Mouse (Mus musculus) small intestine, adult 2 months (tissue): ENCODE results near the gene Nfatc2. TPM values are rescaled to one million over a fixed set of nuclear protein-coding genes. Genes with fewer than 3 reads are reported as not detected.

ENCODE experiments used
- H3K27ac ChIP-seq: fragments of 200-500 bp; 2 replicates; pipeline ENCODE4 v1.5.1; 2012; ENCODE audit warnings: low read depth, low read length, control low read depth, inconsistent platforms; ENCODE audit not compliant: insufficient read depth
- H3K27me3 ChIP-seq: fragments of 200-500 bp; 2 replicates; pipeline ENCODE4 v1.6.1; 2012; ENCODE audit warnings: mild to moderate bottlenecking, moderate library complexity, low read length, inconsistent platforms; ENCODE audit not compliant: control insufficient read depth, insufficient read depth
- H3K36me3 ChIP-seq: fragments of 200-500 bp; 2 replicates; pipeline ENCODE4 v1.6.1; 2012; ENCODE audit warnings: mild to moderate bottlenecking, low read length, control low read depth, inconsistent platforms; ENCODE audit not compliant: control insufficient read depth, insufficient read depth
- H3K4me1 ChIP-seq: fragments of 200-500 bp; 2 replicates; pipeline ENCODE4 v1.6.1; 2012; ENCODE audit warnings: low read length, inconsistent platforms, mixed read lengths; ENCODE audit not compliant: control insufficient read depth, insufficient read depth, insufficient read length
- H3K4me3 ChIP-seq: fragments of 200-500 bp; 2 replicates; pipeline ENCODE4 v1.5.1; 2012; ENCODE audit warnings: low read depth, mild to moderate bottlenecking, control low read depth, inconsistent platforms, low read length, moderate library complexity
- CTCF ChIP-seq: fragments of 200-500 bp; IDR thresholded peaks from 2 replicates; pipeline ENCODE4 v1.5.1; 2012; ENCODE audit warnings: low read depth, mild to moderate bottlenecking, control low read depth, inconsistent platforms, low read length, moderate library complexity, mixed read lengths; ENCODE audit not compliant: insufficient replicate concordance, insufficient read length; ENCODE audit errors: extremely low read depth
- POLR2A ChIP-seq: fragments of 200-500 bp; IDR thresholded peaks from 2 replicates; pipeline ENCODE4 v1.6.1; 2012; ENCODE audit warnings: low read depth, mild to moderate bottlenecking, control low read depth, inconsistent platforms, low read length, moderate library complexity
- WGBS: fragments of 180-500 bp; shearing (Covaris S2); methylation state at CpG from one replicate; pipeline ENCODE4 v1.1.7; 2018; 5-methylcytosine and 5-hydroxymethylcytosine counted together
- polyA plus RNA-seq: library from polyadenylated mRNA; depleted of rRNA; stranded (reverse); fragments of >200 nt; gene quantifications from 2 replicates; pipeline ENCODE4 v1.2.3, GENCODE M21; 2012

Nfatc2 gene
- polyA plus RNA-seq, 1 experiment, result 3.9 TPM

DNA sequence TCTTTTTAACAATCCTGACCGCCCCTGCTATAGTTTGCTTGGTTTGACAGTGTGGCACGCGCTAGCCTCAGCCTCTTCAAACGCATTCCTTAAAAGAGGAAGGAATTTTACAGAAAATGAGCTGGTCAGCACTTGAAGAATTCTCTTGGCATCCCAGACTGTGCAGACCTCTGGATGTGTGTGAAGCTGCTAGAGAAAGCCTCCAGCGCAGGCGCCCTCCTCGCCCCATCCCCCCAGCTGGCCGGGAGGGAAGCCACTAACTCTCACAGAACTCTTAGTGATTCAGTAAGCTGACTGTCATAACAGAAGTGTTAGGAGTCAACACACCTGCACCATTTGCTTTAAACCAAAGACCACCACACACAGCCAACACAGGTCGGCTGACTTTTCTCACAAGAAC is 23.3 kb downstream of the Nfatc2 start:
- no peaks in the 10 kb centered on the region for H3K36me3 ChIP-seq
- no peaks in the 10 kb centered on the region for H3K27me3 ChIP-seq
- 79% methylated on average over 9 of the region's 9 CpGs for WGBS
- no peak overlapping the region for H3K27ac ChIP-seq
- H3K4me3 ChIP-seq, result no peak overlapping the region
- no peak for TF ChIP-seq POLR2A
- TF ChIP-seq CTCF, result no peak
- peaks cover 6% of the 10 kb centered on the region for H3K4me1 ChIP-seq

DNA sequence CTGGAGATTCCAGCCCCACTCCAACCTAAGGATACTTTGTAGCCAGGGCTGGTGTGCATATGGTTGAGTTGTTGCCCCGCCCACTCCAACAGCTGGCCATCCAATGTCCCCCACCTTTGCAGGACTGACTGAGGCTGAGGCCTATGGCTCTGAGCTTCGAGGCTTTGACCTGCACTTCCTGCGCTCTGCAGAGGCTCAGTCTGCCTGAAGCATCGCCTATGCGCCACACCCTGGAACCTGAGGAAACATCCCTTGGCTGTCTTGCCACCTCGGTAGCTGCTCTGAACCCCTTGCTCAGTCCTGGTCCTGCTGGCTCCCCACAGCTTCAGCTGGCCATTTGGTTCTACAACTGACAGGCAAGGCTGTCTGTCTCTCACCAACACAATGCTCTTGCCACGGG is 24.1 kb downstream of the Nfatc2 start:
- no peak for TF ChIP-seq POLR2A
- TF ChIP-seq CTCF, result no peak
- H3K4me1 ChIP-seq, result peaks cover 6% of the 10 kb centered on the region
- H3K36me3 ChIP-seq, result no peaks in the 10 kb centered on the region
- no peak overlapping the region for H3K27ac ChIP-seq
- no peak overlapping the region for H3K4me3 ChIP-seq
- no peaks in the 10 kb centered on the region for H3K27me3 ChIP-seq
- WGBS, result 84% methylated on average over 7 of the region's 7 CpGs

DNA sequence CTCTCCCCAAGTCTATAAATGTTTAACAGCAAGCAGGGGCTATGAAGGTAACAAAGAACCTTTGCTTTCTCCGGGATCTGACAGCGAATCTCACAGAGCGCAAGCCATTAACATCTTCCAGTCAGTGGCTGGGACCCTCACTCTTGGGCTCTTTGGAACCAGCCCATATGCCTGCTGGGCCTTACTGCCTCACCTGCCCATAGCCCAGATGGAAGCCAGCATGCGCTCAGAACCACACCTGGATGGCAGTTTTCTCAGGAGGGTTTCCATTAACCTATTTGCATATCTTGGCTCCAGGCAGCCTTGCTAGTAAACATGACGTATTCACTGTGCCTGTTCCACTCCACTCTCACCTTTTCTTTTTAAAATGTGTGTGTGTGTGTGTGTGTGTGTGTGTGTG is 25.6 kb downstream of the Nfatc2 start:
- TF ChIP-seq POLR2A, result no peak
- H3K27me3 ChIP-seq, result no peaks in the 10 kb centered on the region
- 48% methylated on average over 5 of the region's 5 CpGs for whole genome bisulfite sequencing

DNA sequence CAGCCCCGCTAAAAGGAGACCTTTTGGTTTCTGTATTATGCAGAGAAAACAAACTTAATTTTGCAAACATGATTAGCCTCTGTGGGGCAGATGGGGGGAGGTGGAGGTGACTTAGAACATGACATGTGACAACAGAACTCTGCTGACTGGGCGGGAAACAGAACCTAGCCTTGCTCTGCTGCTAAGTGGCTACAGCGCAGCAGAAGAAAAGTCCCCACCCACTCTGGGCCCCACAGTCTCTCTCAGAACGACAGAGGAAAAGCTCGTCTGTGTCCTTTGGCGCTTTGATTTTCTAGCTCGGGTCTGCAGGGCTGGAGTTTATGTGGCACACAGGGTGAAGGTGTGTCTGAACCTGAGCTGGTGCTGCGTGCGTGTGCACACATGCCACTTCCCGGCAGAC is 26.5 kb downstream of the Nfatc2 start:
- H3K27ac ChIP-seq, result no peak overlapping the region
- H3K27me3 ChIP-seq, result no peaks in the 10 kb centered on the region
- no peak overlapping the region for H3K4me3 ChIP-seq
- peaks cover 6% of the 10 kb centered on the region for H3K4me1 ChIP-seq
- H3K36me3 ChIP-seq, result no peaks in the 10 kb centered on the region
- no peak for TF ChIP-seq CTCF
- TF ChIP-seq POLR2A, result no peak
- WGBS, result 49% methylated on average over 10 of the region's 10 CpGs

More for the DNA sequence above, 25.6 kb downstream of the Nfatc2 start:
- no peak overlapping the region for H3K27ac ChIP-seq
- H3K4me1 ChIP-seq, result peaks cover 6% of the 10 kb centered on the region
- no peaks in the 10 kb centered on the region for H3K36me3 ChIP-seq
- H3K4me3 ChIP-seq, result no peak overlapping the region

DNA sequence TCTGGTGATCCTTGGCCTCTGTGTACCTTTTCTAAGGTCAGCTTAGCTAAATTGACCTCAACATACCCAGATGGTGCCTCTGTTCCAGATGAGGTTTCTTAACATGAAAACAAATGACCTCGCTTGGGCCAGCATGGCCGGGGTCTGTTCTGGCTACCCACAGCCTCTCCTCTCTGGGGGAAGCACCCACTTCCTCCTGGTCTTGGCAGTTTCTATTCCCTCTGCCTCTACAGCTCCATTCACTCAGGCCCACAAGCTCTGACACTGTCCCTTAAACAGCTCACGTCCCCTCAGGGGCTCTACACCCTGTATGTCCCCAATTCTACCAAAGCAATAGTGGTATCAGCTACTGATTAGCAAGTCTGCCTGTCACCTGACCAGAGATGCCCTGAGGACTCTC is 27.6 kb downstream of the Nfatc2 start:
- H3K4me1 ChIP-seq, result peaks cover 6% of the 10 kb centered on the region
- H3K27ac ChIP-seq, result no peak overlapping the region
- TF ChIP-seq CTCF (no peak), POLR2A (no peak)
- H3K4me3 ChIP-seq, result no peak overlapping the region
- H3K27me3 ChIP-seq, result no peaks in the 10 kb centered on the region
- 85% methylated on average over 3 of the region's 3 CpGs for WGBS
- no peaks in the 10 kb centered on the region for H3K36me3 ChIP-seq

DNA sequence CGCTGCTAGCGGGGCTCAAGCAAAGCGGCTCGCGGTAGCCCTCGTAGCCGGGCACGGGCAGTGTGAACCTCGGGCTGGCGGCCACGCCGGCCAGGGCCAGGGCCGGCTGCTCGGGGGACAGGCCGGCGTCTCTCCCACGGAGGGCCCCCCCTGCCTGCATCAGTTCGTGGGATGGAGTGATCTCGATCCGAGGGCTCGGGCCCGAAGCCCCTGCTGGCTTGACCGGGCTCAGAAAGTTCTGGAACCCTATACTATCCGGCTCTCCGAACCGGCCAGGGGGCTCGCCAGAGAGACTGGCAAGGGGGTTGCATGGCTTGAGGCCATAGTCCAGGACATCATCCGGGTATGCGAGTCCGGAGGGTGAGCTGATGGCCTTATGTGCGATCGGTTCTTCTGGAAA is 30.2 kb downstream of the Nfatc2 start:
- Histone ChIP-seq H3K4me1 (peaks cover 3% of the 10 kb centered on the region; the same call in 1 of the 2 replicates), H3K36me3 (no peaks in the 10 kb centered on the region), H3K27me3 (no peaks in the 10 kb centered on the region), H3K4me3 (no peak overlapping the region), H3K27ac (no peak overlapping the region)
- 99% methylated on average over 32 of the region's 32 CpGs for WGBS
- TF ChIP-seq CTCF, result no peak
- TF ChIP-seq POLR2A, result no peak

DNA sequence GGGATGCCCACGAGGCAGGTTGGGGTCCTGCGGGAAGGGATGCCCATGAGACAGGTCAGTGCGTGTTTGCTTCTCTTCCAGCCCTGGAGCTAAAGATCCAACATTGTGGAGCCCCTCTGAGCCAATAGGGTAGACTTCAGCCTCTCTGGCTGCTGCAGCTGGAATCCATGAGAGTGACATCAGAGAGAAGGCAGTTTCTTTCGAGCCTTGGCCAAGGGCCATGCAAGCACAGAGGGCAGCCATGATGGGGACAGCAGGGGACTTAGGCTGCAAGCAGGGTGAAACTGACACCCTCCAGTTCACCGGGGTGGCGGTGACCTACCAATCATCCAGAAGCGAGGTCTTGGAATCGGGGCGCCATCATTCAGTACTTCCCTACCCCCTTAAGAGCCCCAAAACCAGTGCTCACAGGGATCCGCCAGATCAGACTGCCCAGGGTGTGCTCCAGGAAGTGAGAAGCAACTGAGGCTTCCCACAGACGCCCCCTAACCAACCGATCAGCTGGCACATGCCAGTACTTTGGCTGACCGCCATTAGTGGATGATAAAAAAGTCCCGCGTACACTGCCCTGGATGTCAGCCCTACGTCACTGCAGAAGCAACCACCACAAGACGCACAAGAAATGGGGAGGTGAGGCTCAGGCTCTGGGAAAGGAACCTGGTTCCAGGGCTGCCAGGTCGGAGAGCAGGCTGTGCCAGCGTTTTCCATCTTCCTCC is 35.8 kb downstream of the Nfatc2 start:
- no peak overlapping the region for H3K27ac ChIP-seq
- H3K27me3 ChIP-seq, result no peaks in the 10 kb centered on the region
- H3K4me3 ChIP-seq, result no peak overlapping the region
- H3K4me1 ChIP-seq, result peaks cover 3% of the 10 kb centered on the region; the same call in 1 of the 2 replicates
- H3K36me3 ChIP-seq, result no peaks in the 10 kb centered on the region
- 74% methylated on average over 19 of the region's 19 CpGs for WGBS
- no peak for TF ChIP-seq CTCF
- TF ChIP-seq POLR2A, result no peak

DNA sequence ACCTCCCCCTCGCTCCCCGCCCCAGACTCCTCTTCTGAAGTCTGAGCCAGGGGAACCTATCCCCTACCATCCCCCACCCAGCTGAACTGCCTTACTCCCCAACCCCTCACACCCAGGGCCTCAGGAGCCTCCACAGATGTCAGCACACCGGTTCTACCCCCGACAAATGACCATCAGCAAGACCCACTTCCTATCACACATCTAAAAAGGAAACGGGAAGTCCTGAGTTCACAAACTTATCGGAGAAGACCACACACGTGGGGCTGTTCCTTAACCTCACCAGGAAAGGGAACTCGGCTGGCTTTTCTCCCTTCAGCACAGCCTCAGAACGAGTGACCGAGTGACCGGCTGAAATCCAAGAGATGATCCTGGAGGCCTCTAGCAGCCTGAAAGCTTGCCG is 38.3 kb downstream of the Nfatc2 start:
- TF ChIP-seq POLR2A, result no peak
- Histone ChIP-seq H3K4me1 (peaks cover 3% of the 10 kb centered on the region; the same call in 1 of the 2 replicates), H3K36me3 (no peaks in the 10 kb centered on the region), H3K27me3 (no peaks in the 10 kb centered on the region), H3K4me3 (no peak overlapping the region), H3K27ac (no peak overlapping the region)
- 65% methylated on average over 12 of the region's 12 CpGs for WGBS
